Comparison of ENCODE assay signal across 8 mouse cellular contexts in the genomic region with DNA sequence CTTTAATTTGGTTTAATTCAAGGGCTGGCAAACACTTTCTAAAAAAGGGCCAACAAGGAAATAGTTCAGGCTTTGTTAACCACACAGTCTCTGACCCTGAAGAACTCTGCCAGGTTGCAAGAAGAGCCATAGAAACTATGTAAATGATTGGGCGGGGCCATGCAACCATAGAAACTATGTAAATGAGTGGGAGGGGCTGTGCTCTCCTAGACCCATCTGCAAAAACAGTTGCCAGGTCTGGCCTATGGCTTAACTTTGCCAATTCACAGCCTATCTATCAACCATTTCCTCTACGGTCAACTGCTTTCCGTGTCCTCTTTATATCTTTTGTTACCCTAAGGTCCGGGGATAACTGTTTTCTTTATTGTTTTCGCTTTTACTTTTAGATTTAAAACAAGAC. TPM values are rescaled to one million over a fixed set of nuclear protein-coding genes. Genes with fewer than 3 reads are reported as not detected.
DNase-seq lines count a peak whose midpoint lies in the region; ATAC-seq and TF ChIP-seq lines count a peak whose summit lies in the region.

No protein-coding gene starts in this region.

- H3K4me1 ChIP-seq in lung, embryonic 14.5 days (ENCODE audit: insufficient read depth), result peaks cover 10% of the 10 kb centered on the region
- H3K4me1 ChIP-seq in lung, adult 2 months (ENCODE audit: control insufficient read depth, insufficient read depth, low read length), result peaks cover 17% of the 10 kb centered on the region
- no peaks in the 10 kb centered on the region; the same call in 1 of the 2 replicates for H3K4me1 ChIP-seq in intestine, postnatal 0 days (replicated peaks; ENCODE audit: control insufficient read depth, insufficient read depth, low read length)
- peaks cover 5% of the 10 kb centered on the region for H3K4me1 ChIP-seq in neural tube, embryonic 14.5 days (ENCODE audit: control insufficient read depth, insufficient read depth, low read length)

- H3K9me3 ChIP-seq in lung, embryonic 14.5 days (ENCODE audit: low read depth, low read length), result no peaks in the 10 kb centered on the region
- no peaks in the 10 kb centered on the region for H3K9me3 ChIP-seq in intestine, postnatal 0 days (ENCODE audit: control insufficient read depth)
- no peaks in the 10 kb centered on the region for H3K9me3 ChIP-seq in neural tube, embryonic 14.5 days (ENCODE audit: control insufficient read depth, low read length)

- ATAC-seq in lung, embryonic 14.5 days (ENCODE audit: insufficient read depth), result no peak
- peak; percentile 62 for ATAC-seq in intestine, postnatal 0 days
- peak; percentile 65; the same call in 1 of the 2 replicates for ATAC-seq in neural tube, embryonic 14.5 days (ENCODE audit: low read depth)

- TF ChIP-seq POLR2A in lung, adult 2 months (IDR thresholded peaks at IDR 0.05; ENCODE audit: borderline replicate concordance, extremely low read depth, low read depth, low read length), result no peak

- H3K36me3 ChIP-seq in lung, embryonic 14.5 days (ENCODE audit: insufficient read depth), result no peaks in the 10 kb centered on the region
- no peaks in the 10 kb centered on the region for H3K36me3 ChIP-seq in intestine, postnatal 0 days (ENCODE audit: control insufficient read depth, insufficient read depth)
- H3K36me3 ChIP-seq in neural tube, embryonic 14.5 days (ENCODE audit: control insufficient read depth, insufficient read depth, low read length), result no peaks in the 10 kb centered on the region

- TF ChIP-seq CTCF in lung, embryonic 14.5 days (IDR thresholded peaks at IDR 0.05; ENCODE audit: low read depth), result no peak
- no peak for TF ChIP-seq CTCF in lung, adult 2 months (IDR thresholded peaks at IDR 0.05; ENCODE audit: insufficient read depth, low read length)
- no peak for TF ChIP-seq CTCF in intestine, postnatal 0 days (IDR thresholded peaks at IDR 0.05; ENCODE audit: low read depth)
- TF ChIP-seq CTCF in gastrocnemius, adult 2 months (IDR thresholded peaks at IDR 0.05), result no peak

- H3K4me2 ChIP-seq in lung, embryonic 14.5 days, result no peak overlapping the region
- H3K4me2 ChIP-seq in intestine, postnatal 0 days (replicated peaks; ENCODE audit: low read depth), result no peak overlapping the region
- H3K4me2 ChIP-seq in neural tube, embryonic 14.5 days (ENCODE audit: low read depth, low read length), result no peak overlapping the region

- intact Hi-C loops in gastrocnemius, adult 2 months (cut with DNase I), result no loop called here

- 58% methylated on average over 5 of the region's 5 CpGs for WGBS in lung, embryonic 14.5 days
- 66% methylated on average over 5 of the region's 5 CpGs for WGBS in lung, adult 2 months
- 66% methylated on average over 5 of the region's 5 CpGs for WGBS in intestine, postnatal 0 days
- 41% methylated on average over 5 of the region's 5 CpGs for WGBS in neural tube, embryonic 14.5 days

- H3K4me3 ChIP-seq in lung, embryonic 14.5 days (ENCODE audit: low read depth, low read length), result no peak overlapping the region
- H3K4me3 ChIP-seq in lung, adult 2 months (replicated peaks; ENCODE audit: extremely low read depth, low read depth, low read length), result no peak overlapping the region
- H3K4me3 ChIP-seq in intestine, postnatal 0 days (ENCODE audit: low read depth, low read length), result no peak overlapping the region
- no peak overlapping the region for H3K4me3 ChIP-seq in neural tube, embryonic 14.5 days (ENCODE audit: low read depth, low read length)
- H3K4me3 ChIP-seq in gastrocnemius, adult 2 months, result no peak overlapping the region

- H3K9ac ChIP-seq in lung, embryonic 14.5 days, result no peak overlapping the region
- no peak overlapping the region for H3K9ac ChIP-seq in intestine, postnatal 0 days (ENCODE audit: low read depth, low read length)
- H3K9ac ChIP-seq in neural tube, embryonic 14.5 days (replicated peaks; ENCODE audit: low read depth, low read length), result no peak overlapping the region

- no peak overlapping the region for H3K27ac ChIP-seq in lung, embryonic 14.5 days (ENCODE audit: low read depth)
- peak overlapping the region; percentile 76; the same call in 1 of the 2 replicates for H3K27ac ChIP-seq in intestine, postnatal 0 days (ENCODE audit: low read depth, low read length)
- H3K27ac ChIP-seq in neural tube, embryonic 14.5 days (ENCODE audit: low read depth, low read length), result no peak overlapping the region
- no peak overlapping the region for H3K27ac ChIP-seq in gastrocnemius, adult 2 months

- no peaks in the 10 kb centered on the region for H3K27me3 ChIP-seq in lung, embryonic 14.5 days (ENCODE audit: insufficient read depth, low read length)
- no peaks in the 10 kb centered on the region for H3K27me3 ChIP-seq in intestine, postnatal 0 days (replicated peaks; ENCODE audit: control insufficient read depth, insufficient read depth, low read length)
- H3K27me3 ChIP-seq in neural tube, embryonic 14.5 days (ENCODE audit: control insufficient read depth, insufficient read depth, low read length), result no peaks in the 10 kb centered on the region

- DNase-seq in lung, embryonic 14.5 days, result peak; percentile 44
- DNase-seq in lung, adult 2 months, result no peak
- peak; percentile 92 for DNase-seq in ZHBTc4 (ENCODE audit: low read depth, low spot score)
- no peak for DNase-seq in layer of hippocampus, postnatal 36 days
- no peak for DNase-seq in gastrocnemius, adult 2 months
- DNase-seq in right cerebral cortex, postnatal 14 days, result no peak

RNA-seq across cellular contexts. Expression of a gene that starts 25.0 kb away (rescaled TPM):
- 19.8 and 21.0 TPM in 2 replicates for polyA plus RNA-seq in lung, embryonic 14.5 days (2014; fragmentation: Nextera tagmentation; extraction: Ambion mirVana)
- polyA plus RNA-seq in lung, adult 2 months (2012; rRNA removed), result 66.7 and 97.0 TPM in 2 replicates
- 16.7 and 18.1 TPM in 2 replicates for polyA plus RNA-seq in intestine, postnatal 0 days (2015; fragmentation: Nextera tagmentation; extraction: Ambion mirVana)
- polyA plus RNA-seq in neural tube, embryonic 14.5 days (2014; fragmentation: Nextera tagmentation; extraction: Ambion mirVana), result 4.1 and 6.9 TPM in 2 replicates
- 1 to 10 TPM; 8.2 to 8.9 TPM for total RNA-seq in layer of hippocampus, postnatal 36 days (2021)
- 10 to 100 TPM; 29.2 to 47.3 TPM for total RNA-seq in gastrocnemius, adult 2 months (2021)

Comparison
In these comparisons a context has a peak if more than half of its experiments do, and no peak if none do; other contexts are left out.
1. DNase-seq: peak in lung, embryonic 14.5 days (single experiment) and ZHBTc4 (single experiment); none in lung, adult 2 months (single experiment), layer of hippocampus, postnatal 36 days (0 of 2), gastrocnemius, adult 2 months (single experiment) and right cerebral cortex, postnatal 14 days (single experiment).